Mouse (Mus musculus) B cell, adult 62 days (primary cell): ENCODE data around the gene Gm4858. TPM values are rescaled to one million over a fixed set of nuclear protein-coding genes. Genes with fewer than 3 reads are reported as not detected.

ENCODE experiments used
- total RNA-seq: library from RNA; stranded (reverse); gene quantifications from 4 replicates; pipeline ENCODE4 v1.2.4, GENCODE M21; 2023

The Gm4858 gene
- not detected in 4 replicates for total RNA-seq

DNA sequence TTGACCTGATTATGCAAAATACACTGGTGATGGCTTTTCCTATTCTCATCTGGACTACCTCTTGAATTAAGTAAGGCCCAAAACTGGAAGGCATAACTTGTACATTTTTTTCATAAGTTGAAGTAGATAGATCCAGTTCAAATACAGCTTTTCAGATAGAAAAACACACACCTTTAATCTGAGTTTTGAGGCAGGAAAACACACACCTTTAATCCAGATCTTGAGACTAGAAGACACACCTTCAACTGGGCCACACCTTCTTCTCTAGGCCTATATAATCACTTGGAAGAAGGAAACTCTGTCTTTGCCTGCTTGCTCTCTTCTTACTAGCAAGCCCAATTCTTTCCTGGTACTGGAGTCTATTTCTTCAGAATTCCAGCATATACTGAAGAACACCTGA lies at the start of gene Gm4858:
TSS of gene Gm4858 (plus strand) at position 301 of the 400 bp plus-strand sequence.

DNA sequence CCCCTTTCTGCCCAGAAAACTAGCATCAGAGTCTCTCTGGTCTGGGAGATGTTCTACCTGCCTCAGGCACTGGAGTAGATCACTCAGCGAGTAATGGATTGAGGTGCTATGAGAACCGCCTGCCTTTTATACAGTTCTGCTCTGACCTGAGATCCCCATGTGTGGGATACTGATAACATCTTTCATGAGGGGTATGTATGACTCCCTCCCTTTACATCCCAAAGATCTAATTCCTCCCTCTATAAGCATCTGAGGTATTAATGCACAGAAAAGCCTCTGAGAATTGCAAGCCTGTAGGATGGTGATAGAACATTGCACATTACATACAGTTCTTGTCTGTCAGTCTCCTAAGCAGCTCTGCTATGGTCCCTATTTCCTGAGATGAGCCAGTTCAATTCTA lies 49.7 kb upstream of the Gm4858 start, which contains the start of gene Lce1m:
TSS of gene Lce1m (minus strand) at position 101 of the 400 bp plus-strand sequence.

Other genes with a start within 250 kb of the Gm4858 start
- gene Kprp, start 241.6 kb upstream of the Gm4858 start, total RNA-seq, result not detected in 4 replicates
- gene Lce1l, start 217.5 kb upstream of the Gm4858 start, total RNA-seq, result not detected in 4 replicates
- gene 2310050C09Rik, start 198.6 kb upstream of the Gm4858 start, total RNA-seq, result not detected in 4 replicates
- not detected in 4 replicates for gene Lce3a, start 142.6 kb upstream of the Gm4858 start, total RNA-seq
- not detected in 4 replicates for gene Lce3b, start 135.8 kb upstream of the Gm4858 start, total RNA-seq
- not detected in 4 replicates for gene Lce3c, start 124.3 kb upstream of the Gm4858 start, total RNA-seq
- gene Lce3d, start 111.4 kb upstream of the Gm4858 start, total RNA-seq, result not detected in 4 replicates
- not detected in 4 replicates for gene Lce3e, start 101.8 kb upstream of the Gm4858 start, total RNA-seq
- gene Lce3f, start 76.6 kb upstream of the Gm4858 start, total RNA-seq, result not detected in 4 replicates
- not detected in 4 replicates for gene Crct1, start 53.1 kb upstream of the Gm4858 start, total RNA-seq
- not detected in 4 replicates for gene Lce1m, start 49.8 kb upstream of the Gm4858 start, total RNA-seq
- gene Crnn, start 76.0 kb downstream of the Gm4858 start, total RNA-seq, result not detected in 4 replicates
- not detected in 4 replicates for gene Flg2, start 128.5 kb downstream of the Gm4858 start, total RNA-seq
- not detected in 4 replicates for gene Flg, start 204.7 kb downstream of the Gm4858 start, total RNA-seq